Mouse (Mus musculus) intestine, embryonic 16.5 days (tissue): ENCODE data around the gene Dok3. TPM values are rescaled to one million over a fixed set of nuclear protein-coding genes. Genes with fewer than 3 reads are reported as not detected.

Experiments used
- ATAC-seq: fragments of 200-750 bp; cut with Nextera tagmentation; 2 replicates; pipeline ENCODE4 v1.8.0; 2017; ENCODE audit warnings: moderate TSS enrichment, moderate library complexity
- H3K27ac ChIP-seq: fragments of 300-500 bp; sonication (generic); 2 replicates; pipeline ENCODE4 v1.5.1; 2014; ENCODE audit warnings: mild to moderate bottlenecking, low read length
- H3K27me3 ChIP-seq: fragments of 300-500 bp; sonication (generic); replicated peaks from 2 replicates; pipeline ENCODE4 v1.6.1; 2014; ENCODE audit warnings: low read length, control low read depth, mixed read lengths; ENCODE audit not compliant: control insufficient read depth, insufficient read depth
- H3K36me3 ChIP-seq: fragments of 300-500 bp; sonication (generic); 2 replicates; pipeline ENCODE4 v1.6.1; 2014; ENCODE audit warnings: low read length, control low read depth; ENCODE audit not compliant: control insufficient read depth, insufficient read depth
- H3K4me1 ChIP-seq: fragments of 300-500 bp; sonication (generic); 2 replicates; pipeline ENCODE4 v1.6.1; 2014; ENCODE audit warnings: low read length, control low read depth, mixed read lengths; ENCODE audit not compliant: control insufficient read depth, insufficient read depth
- H3K4me2 ChIP-seq: fragments of 300-500 bp; sonication (generic); 2 replicates; pipeline ENCODE4 v1.6.1; 2014; ENCODE audit warnings: low read depth, low read length, control low read depth
- H3K4me3 ChIP-seq: fragments of 300-500 bp; sonication (generic); 2 replicates; pipeline ENCODE4 v1.5.1; 2014; ENCODE audit warnings: mild to moderate bottlenecking, low read length
- H3K9ac ChIP-seq: fragments of 300-500 bp; sonication (generic); 2 replicates; pipeline ENCODE4 v1.6.1; 2014; ENCODE audit warnings: low read depth, low read length
- H3K9me3 ChIP-seq: fragments of 300-500 bp; sonication (generic); 2 replicates; pipeline ENCODE4 v1.6.1; 2016; ENCODE audit warnings: low read length, control low read depth; ENCODE audit not compliant: control insufficient read depth
- WGBS: fragments of 180-500 bp; shearing (Covaris S2); extraction: QIAGEN DNeasy Blood & Tissue Kit; methylation state at CpG from one replicate; pipeline ENCODE4 v1.1.7; 2014; 5-methylcytosine and 5-hydroxymethylcytosine counted together
- polyA plus RNA-seq: library from polyadenylated mRNA; unstranded; fragments of >200 nt; fragmentation: Nextera tagmentation; extraction: Ambion mirVana; gene quantifications from 2 replicates; pipeline ENCODE4 v1.2.1, GENCODE M21; 2015

The Dok3 gene
- polyA plus RNA-seq, 1 experiment from 2014 or later, result 2.7 TPM

GRCm38 (mm10) chr13:55544792-55545191 lies 15.7 kb upstream of the Dok3 start:
- H3K36me3 ChIP-seq, result peaks cover 11% of the 10 kb centered on the region
- H3K4me3 ChIP-seq, result no peak overlapping the region
- no peaks in the 10 kb centered on the region for H3K27me3 ChIP-seq
- H3K27ac ChIP-seq, result no peak overlapping the region
- no peaks in the 10 kb centered on the region for H3K9me3 ChIP-seq
- no peak overlapping the region for H3K4me2 ChIP-seq
- H3K9ac ChIP-seq, result no peak overlapping the region
- WGBS, result 86% methylated on average over 6 of the region's 6 CpGs
- no peak for ATAC-seq
- H3K4me1 ChIP-seq, result no peaks in the 10 kb centered on the region

- Histone ChIP-seq H3K4me2 (no peak overlapping the region), H3K9me3 (no peaks in the 10 kb centered on the region), H3K27me3 (no peaks in the 10 kb centered on the region), H3K4me3 (no peak overlapping the region), H3K4me1 (no peaks in the 10 kb centered on the region), H3K27ac (no peak overlapping the region), H3K9ac (no peak overlapping the region), H3K36me3 (peaks cover 14% of the 10 kb centered on the region)
- ATAC-seq, result no peak
- 93% methylated on average over 8 of the region's 8 CpGs for WGBS
Observed at GRCm38 (mm10) chr13:55543447-55543846, 14.4 kb upstream of the Dok3 start.

- Histone ChIP-seq H3K4me3 (no peak overlapping the region), H3K9me3 (no peaks in the 10 kb centered on the region), H3K9ac (no peak overlapping the region), H3K36me3 (peaks cover 14% of the 10 kb centered on the region), H3K4me2 (no peak overlapping the region), H3K4me1 (no peaks in the 10 kb centered on the region), H3K27me3 (no peaks in the 10 kb centered on the region), H3K27ac (no peak overlapping the region)
- ATAC-seq, result no peak
- WGBS, result 95% methylated on average over 4 of the region's 4 CpGs
Observed at GRCm38 (mm10) chr13:55542891-55543290, 13.8 kb upstream of the Dok3 start.

GRCm38 (mm10) chr13:55540933-55541332 lies 11.8 kb upstream of the Dok3 start:
- Histone ChIP-seq H3K27ac (no peak overlapping the region), H3K27me3 (no peaks in the 10 kb centered on the region), H3K4me1 (peaks cover 5% of the 10 kb centered on the region; the same call in 1 of the 2 replicates), H3K4me2 (no peak overlapping the region), H3K4me3 (no peak overlapping the region), H3K9me3 (no peaks in the 10 kb centered on the region), H3K9ac (no peak overlapping the region), H3K36me3 (peaks cover 14% of the 10 kb centered on the region)
- WGBS, result 88% methylated on average over 2 of the region's 2 CpGs
- no peak for ATAC-seq

GRCm38 (mm10) chr13:55536194-55537175 lies 7.4 kb upstream of the Dok3 start, which contains the start of gene Ddx41:
TSS of gene Ddx41 (minus strand) at chr13:55536658.
- H3K27ac ChIP-seq, result 0 out of 2 replicates have a peak within 1 kb of the TSS, but pooled peaks have one; percentile 21
- ATAC-seq, result peak; percentile 99
- peaks cover 14% of the 10 kb centered on the region for H3K4me1 ChIP-seq
- H3K9ac ChIP-seq, result peak within 1 kb of the TSS; percentile 86
- H3K36me3 ChIP-seq, result peaks cover 17% of the 10 kb centered on the region
- H3K4me2 ChIP-seq, result peak within 1 kb of the TSS; percentile 88
- peak within 1 kb of the TSS; percentile 91 for H3K4me3 ChIP-seq
- H3K9me3 ChIP-seq, result no peaks in the 10 kb centered on the region
- WGBS, result under 1% methylated on average over 70 of the region's 70 CpGs
- no peaks in the 10 kb centered on the region for H3K27me3 ChIP-seq

GRCm38 (mm10) chr13:55535796-55536193 lies 6.7 kb upstream of the Dok3 start:
- H3K9ac ChIP-seq, result peak overlapping the region; percentile 86
- peaks cover 21% of the 10 kb centered on the region for H3K36me3 ChIP-seq
- no peak overlapping the region for H3K27ac ChIP-seq
- H3K4me2 ChIP-seq, result peak overlapping the region; percentile 88
- no peaks in the 10 kb centered on the region for H3K27me3 ChIP-seq
- peak; percentile 21; the same call in 1 of the 2 replicates for ATAC-seq
- 13% methylated on average over 17 of the region's 17 CpGs for WGBS
- H3K4me1 ChIP-seq, result peaks cover 14% of the 10 kb centered on the region
- H3K9me3 ChIP-seq, result no peaks in the 10 kb centered on the region
- peak overlapping the region; percentile 91 for H3K4me3 ChIP-seq

GRCm38 (mm10) chr13:55535191-55535590 lies 6.1 kb upstream of the Dok3 start:
- H3K27me3 ChIP-seq, result no peaks in the 10 kb centered on the region
- H3K36me3 ChIP-seq, result peaks cover 26% of the 10 kb centered on the region
- peak overlapping the region; percentile 86; the same call in 1 of the 2 replicates for H3K9ac ChIP-seq

GRCm38 (mm10) chr13:55527834-55528772 lies 993 bp downstream of the Dok3 start:
- 81% methylated on average over 18 of the region's 18 CpGs for WGBS
- H3K4me1 ChIP-seq, result no peaks in the 10 kb centered on the region
- no peak for ATAC-seq
- H3K9ac ChIP-seq, result no peak overlapping the region
- H3K4me2 ChIP-seq, result no peak overlapping the region
- no peaks in the 10 kb centered on the region for H3K27me3 ChIP-seq
- peaks cover 26% of the 10 kb centered on the region for H3K36me3 ChIP-seq
- H3K9me3 ChIP-seq, result no peaks in the 10 kb centered on the region
- H3K4me3 ChIP-seq, result no peak overlapping the region
- no peak overlapping the region for H3K27ac ChIP-seq

More at GRCm38 (mm10) chr13:55535191-55535590, 6.1 kb upstream of the Dok3 start:
- Histone ChIP-seq H3K4me3 (peak overlapping the region; percentile 91), H3K9me3 (no peaks in the 10 kb centered on the region), H3K4me1 (peaks cover 14% of the 10 kb centered on the region), H3K27ac (no peak overlapping the region), H3K4me2 (peak overlapping the region; percentile 88)
- 94% methylated on average over 15 of the region's 15 CpGs for WGBS
- ATAC-seq, result no peak

GRCm38 (mm10) chr13:55527212-55527611 lies 1.9 kb downstream of the Dok3 start:
- H3K4me2 ChIP-seq, result no peak overlapping the region
- no peaks in the 10 kb centered on the region for H3K9me3 ChIP-seq
- H3K27ac ChIP-seq, result no peak overlapping the region
- H3K4me3 ChIP-seq, result no peak overlapping the region
- no peaks in the 10 kb centered on the region for H3K4me1 ChIP-seq
- H3K9ac ChIP-seq, result no peak overlapping the region
- H3K27me3 ChIP-seq, result no peaks in the 10 kb centered on the region
- 85% methylated on average over 16 of the region's 16 CpGs for WGBS
- peaks cover 21% of the 10 kb centered on the region for H3K36me3 ChIP-seq
- no peak for ATAC-seq
